Mouse (Mus musculus) cortical plate, adult 2 months (tissue): ENCODE measurements around the gene Cwh43.

Source experiments
- CTCF ChIP-seq: fragments of 200-500 bp; IDR thresholded peaks from 2 replicates; pipeline ENCODE4 v1.5.1; 2011; ENCODE audit warnings: mild to moderate bottlenecking, control low read depth, low read length; ENCODE audit not compliant: insufficient read depth; ENCODE audit errors: extremely low read depth
- POLR2A ChIP-seq: fragments of 200-500 bp; IDR thresholded peaks from 2 replicates; pipeline ENCODE4 v1.6.1; 2011; ENCODE audit warnings: mild to moderate bottlenecking, low read length, control low read depth; ENCODE audit not compliant: insufficient read depth; ENCODE audit errors: extremely low read depth

DNA sequence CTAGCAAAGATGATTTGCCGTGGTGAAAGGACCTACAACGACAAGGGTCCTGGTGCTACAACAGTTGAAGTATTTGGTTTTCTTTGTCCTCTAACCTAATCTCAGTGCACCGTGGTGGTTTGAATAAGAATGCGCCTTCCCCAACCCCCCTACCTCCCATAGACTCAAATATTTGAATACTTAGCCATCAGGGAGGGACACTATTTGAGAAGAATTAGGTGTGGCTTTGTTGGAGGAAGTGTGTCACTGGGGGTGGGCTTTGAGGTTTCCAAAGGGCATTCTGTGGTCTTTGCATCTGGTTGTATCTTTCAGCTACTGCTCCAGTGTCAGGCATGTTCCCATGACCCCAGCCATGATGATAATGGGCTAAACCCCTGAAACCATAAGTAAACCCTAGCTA is 38.0 kb upstream of the Cwh43 start:
- TF ChIP-seq POLR2A: no peak
- no peak for TF ChIP-seq CTCF
